Mouse (Mus musculus) limb, embryonic 14.5 days (tissue): ENCODE measurements around the gene Dut. TPM values are rescaled to one million over a fixed set of nuclear protein-coding genes. Genes with fewer than 3 reads are reported as not detected.

Experiments used
- ATAC-seq: fragments of 200-750 bp; cut with Nextera tagmentation; 2 replicates; pipeline ENCODE4 v1.8.0; 2017; ENCODE audit warnings: low read depth, moderate number of reproducible peaks, moderate TSS enrichment; ENCODE audit not compliant: low FRiP score
- DNase-seq: peaks from one replicate; pipeline ENCODE4 v3.0.0-alpha.2; 2015; ENCODE audit warnings: low spot score
- H3K27ac ChIP-seq: fragments of 300-500 bp; sonication (generic); replicated peaks from 2 replicates; pipeline ENCODE4 v1.5.1; 2014; ENCODE audit warnings: low read depth, mild to moderate bottlenecking, low read length, moderate library complexity, mixed read lengths
- H3K27me3 ChIP-seq: fragments of 300-500 bp; sonication (generic); 2 replicates; pipeline ENCODE4 v1.6.1; 2014; ENCODE audit warnings: low read length, mixed read lengths; ENCODE audit not compliant: control insufficient read depth, insufficient read depth
- H3K36me3 ChIP-seq: fragments of 300-500 bp; sonication (generic); 2 replicates; pipeline ENCODE4 v1.6.1; 2014; ENCODE audit warnings: mild to moderate bottlenecking, low read length, moderate library complexity, mixed read lengths; ENCODE audit not compliant: control insufficient read depth, insufficient read depth
- H3K4me1 ChIP-seq: fragments of 300-500 bp; sonication (generic); 2 replicates; pipeline ENCODE4 v1.6.1; 2014; ENCODE audit warnings: antibody characterized with exemption, low read length, mixed read lengths; ENCODE audit not compliant: control insufficient read depth, insufficient read depth
- H3K4me2 ChIP-seq: fragments of 300-500 bp; sonication (generic); replicated peaks from 2 replicates; pipeline ENCODE4 v1.6.1; 2014; ENCODE audit warnings: low read depth, mild to moderate bottlenecking, low read length, moderate library complexity; ENCODE audit not compliant: severe bottlenecking
- H3K4me3 ChIP-seq: fragments of 300-500 bp; sonication (generic); replicated peaks from 2 replicates; pipeline ENCODE4 v1.5.1; 2014; ENCODE audit warnings: low read length
- H3K9ac ChIP-seq: fragments of 300-500 bp; sonication (generic); 2 replicates; pipeline ENCODE4 v1.6.1; 2014; ENCODE audit warnings: mild to moderate bottlenecking, low read depth, low read length, moderate library complexity; ENCODE audit not compliant: severe bottlenecking
- H3K9me3 ChIP-seq: fragments of 300-500 bp; sonication (generic); 2 replicates; pipeline ENCODE4 v1.6.1; 2016; ENCODE audit warnings: low read length; ENCODE audit not compliant: control insufficient read depth
- POLR2A ChIP-seq: fragments of 200-500 bp; IDR thresholded peaks from 2 replicates; pipeline ENCODE4 v1.8.0; 2012; ENCODE audit warnings: inconsistent platforms, mild to moderate bottlenecking, moderate library complexity, borderline replicate concordance; ENCODE audit not compliant: insufficient read depth, insufficient read length; ENCODE audit errors: extremely low read depth
- WGBS: fragments of 180-500 bp; shearing (Covaris S2); extraction: QIAGEN DNeasy Blood & Tissue Kit; methylation state at CpG from one replicate; pipeline ENCODE4 v1.1.7; 2014; 5-methylcytosine and 5-hydroxymethylcytosine counted together
- polyA plus RNA-seq, 2 experiments: library from polyadenylated mRNA; depleted of rRNA in 1 of 2; stranded (reverse) in 1 of 2; unstranded in 1 of 2; fragments of >200 nt; fragmentation: Nextera tagmentation in 1 of 2; extraction: Ambion mirVana in 1 of 2; gene quantifications; 2 replicates each; pipeline versions ENCODE4 v1.2.1 to v1.2.3; 2012 to 2014

The Dut gene
- polyA plus RNA-seq, 2 experiments, result 101 to 129 TPM

GRCm38 (mm10) chr2:125282334-125283206, 35.6 kb downstream of the Dut start:
- Histone ChIP-seq H3K9me3 (no peaks in the 10 kb centered on the region), H3K27ac (no peak overlapping the region), H3K4me1 (peaks cover 6% of the 10 kb centered on the region; the same call in 1 of the 2 replicates), H3K4me2 (peak overlapping the region; percentile 22; the same call in 1 of the 2 replicates), H3K9ac (no peak overlapping the region), H3K4me3 (no peak overlapping the region), H3K36me3 (no peaks in the 10 kb centered on the region), H3K27me3 (no peaks in the 10 kb centered on the region; the same call in 1 of the 2 replicates)
- WGBS, result 42% methylated on average over 14 of the region's 14 CpGs
- no peak for TF ChIP-seq POLR2A
- DNase-seq, result no peak
- no peak for ATAC-seq

DNA sequence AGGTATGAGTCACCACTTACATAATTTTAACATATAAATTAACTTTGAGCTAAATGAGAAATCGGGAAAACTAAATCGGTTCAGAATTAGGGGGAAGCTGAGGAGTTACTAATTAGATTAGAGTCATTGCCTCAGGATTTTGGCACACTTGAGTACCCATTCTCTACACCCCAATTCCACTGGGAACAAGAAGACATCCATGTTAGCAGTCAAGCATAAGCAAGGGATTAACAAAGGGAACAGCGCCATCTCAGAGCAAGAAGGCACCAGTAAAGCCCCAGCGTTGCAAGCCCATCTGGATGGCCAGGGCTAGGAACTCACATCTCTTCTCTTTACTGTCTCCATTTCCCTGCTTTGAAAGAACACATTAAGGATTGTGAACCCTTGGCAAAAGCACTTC, 38.8 kb downstream of the Dut start:
- ATAC-seq (no peak), DNase-seq (no peak)
- no peaks in the 10 kb centered on the region for H3K36me3 ChIP-seq
- H3K9ac ChIP-seq, result no peak overlapping the region
- H3K9me3 ChIP-seq, result no peaks in the 10 kb centered on the region
- no peak overlapping the region for H3K4me2 ChIP-seq
- H3K4me1 ChIP-seq, result peaks cover 13% of the 10 kb centered on the region; the same call in 1 of the 2 replicates
- no peak overlapping the region for H3K27ac ChIP-seq
- no peak overlapping the region for H3K4me3 ChIP-seq
- TF ChIP-seq POLR2A, result no peak
- WGBS, result 80% methylated on average over 4 of the region's 4 CpGs
- H3K27me3 ChIP-seq, result no peaks in the 10 kb centered on the region; the same call in 1 of the 2 replicates

DNA sequence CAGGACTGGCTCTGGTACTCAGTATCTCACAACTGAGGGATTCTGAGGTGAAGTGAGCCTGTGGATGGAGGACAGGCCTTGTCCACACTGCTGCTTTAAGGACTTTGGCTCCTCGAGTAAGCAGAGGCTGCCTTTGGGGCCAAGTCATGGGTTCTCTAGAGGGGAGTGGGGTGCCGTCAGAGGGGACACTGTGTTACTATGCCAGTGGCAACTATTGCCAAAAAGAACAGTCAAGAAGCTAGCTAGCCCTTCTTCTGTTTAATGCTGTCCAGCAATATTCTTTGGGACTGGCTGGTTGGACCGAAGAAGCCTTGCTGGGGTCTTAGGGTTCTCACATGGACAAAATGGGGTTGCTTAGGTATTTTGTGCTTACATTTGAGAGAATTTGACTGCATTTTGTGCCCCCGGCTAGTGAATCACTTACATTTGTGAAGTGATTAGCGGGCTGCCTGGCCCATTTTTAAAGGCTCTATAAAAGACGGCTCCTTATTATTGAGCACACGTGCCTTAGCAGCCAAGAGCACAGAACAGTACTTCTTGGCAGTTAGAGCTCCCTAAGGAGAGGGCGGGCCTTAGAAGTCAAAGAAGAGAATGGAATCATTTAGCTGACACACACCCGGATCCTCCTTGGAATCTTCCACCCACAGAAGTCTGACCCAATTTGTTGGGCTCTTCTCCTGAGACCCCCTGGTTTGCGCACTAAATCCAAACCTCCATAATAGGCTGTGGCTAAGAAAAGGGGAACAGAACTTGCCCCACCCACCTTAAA, 43.4 kb downstream of the Dut start:
- H3K27me3 ChIP-seq, result no peaks in the 10 kb centered on the region; the same call in 1 of the 2 replicates
- H3K4me2 ChIP-seq, result no peak overlapping the region
- H3K9me3 ChIP-seq, result no peaks in the 10 kb centered on the region
- H3K4me1 ChIP-seq, result peaks cover 15% of the 10 kb centered on the region
- H3K4me3 ChIP-seq, result no peak overlapping the region
- no peaks in the 10 kb centered on the region for H3K36me3 ChIP-seq
- no peak for TF ChIP-seq POLR2A
- peak; percentile 82 for ATAC-seq
- 34% methylated on average over 10 of the region's 10 CpGs for WGBS
- no peak overlapping the region for H3K27ac ChIP-seq
- no peak overlapping the region for H3K9ac ChIP-seq
- peak; percentile 81 for DNase-seq

GRCm38 (mm10) chr2:125291101-125291500, 44.1 kb downstream of the Dut start:
- no peaks in the 10 kb centered on the region; the same call in 1 of the 2 replicates for H3K27me3 ChIP-seq
- ATAC-seq (no peak), DNase-seq (no peak)
- H3K36me3 ChIP-seq, result no peaks in the 10 kb centered on the region
- no peak overlapping the region for H3K9ac ChIP-seq
- no peak overlapping the region for H3K27ac ChIP-seq
- TF ChIP-seq POLR2A, result no peak
- WGBS, result 89% methylated on average over 1 of the region's 1 CpGs
- no peak overlapping the region for H3K4me3 ChIP-seq
- H3K4me1 ChIP-seq, result peaks cover 15% of the 10 kb centered on the region
- H3K9me3 ChIP-seq, result no peaks in the 10 kb centered on the region
- H3K4me2 ChIP-seq, result no peak overlapping the region

DNA sequence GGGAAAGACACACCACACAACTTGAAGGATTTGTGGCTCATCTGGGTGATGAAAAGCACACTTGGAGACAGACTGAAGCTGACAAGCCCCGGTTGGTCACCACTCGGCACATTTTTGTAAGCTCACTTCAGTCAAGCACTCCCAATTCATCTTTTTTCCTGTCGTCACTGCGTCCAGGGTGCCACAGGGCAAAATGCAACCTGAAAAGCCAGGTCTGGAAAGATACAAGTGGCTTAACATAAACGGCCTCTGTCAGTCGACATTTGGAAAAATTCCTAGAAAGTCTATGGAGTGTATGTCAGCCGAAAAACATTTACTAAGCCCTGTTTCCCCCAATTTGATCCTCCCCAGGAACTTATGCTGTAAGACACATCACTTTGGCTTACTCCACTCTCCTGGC, 45.6 kb downstream of the Dut start:
- no peaks in the 10 kb centered on the region for H3K9me3 ChIP-seq
- H3K27me3 ChIP-seq, result no peaks in the 10 kb centered on the region
- no peak for TF ChIP-seq POLR2A
- peaks cover 15% of the 10 kb centered on the region for H3K4me1 ChIP-seq
- DNase-seq (peak; percentile 38), ATAC-seq (no peak)
- WGBS, result 70% methylated on average over 7 of the region's 7 CpGs
- H3K27ac ChIP-seq, result no peak overlapping the region
- H3K9ac ChIP-seq, result no peak overlapping the region
- no peak overlapping the region for H3K4me3 ChIP-seq
- no peak overlapping the region for H3K4me2 ChIP-seq
- H3K36me3 ChIP-seq, result no peaks in the 10 kb centered on the region
